Mouse (Mus musculus) cerebellum, adult 9-11 months (tissue): ENCODE data around the gene Rasgrf2.

Experiments
- DNase-seq: peaks from one replicate; pipeline ENCODE4 v3.0.0; 2022

Gene Rasgrf2

GRCm38 (mm10) chr13:91876741-91877349 lies 254.6 kb downstream of the Rasgrf2 start, which contains the start of gene Ckmt2:
Gene Ckmt2 (minus strand): TSS chr13:91876885.
- no peak for DNase-seq

DNA sequence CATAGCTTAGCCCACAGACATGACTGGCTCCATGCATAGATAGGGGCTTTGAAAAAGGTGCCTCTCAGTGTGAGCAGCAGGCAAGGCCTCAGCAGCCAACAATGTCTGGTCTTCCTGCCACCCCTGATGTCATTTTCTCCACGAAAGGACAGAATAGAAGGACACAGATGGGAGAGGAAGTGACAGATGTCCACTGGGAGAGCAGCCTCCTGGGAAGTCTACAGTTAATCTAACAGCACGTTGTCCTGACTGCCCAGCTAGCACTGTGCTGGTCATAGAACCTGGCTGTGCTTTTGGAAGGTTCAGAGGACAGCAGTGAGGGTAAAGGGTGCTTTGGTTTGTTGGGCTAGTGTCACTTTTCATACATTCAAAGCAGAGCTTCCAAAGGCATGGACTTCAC lies 255.9 kb downstream of the Rasgrf2 start:
- DNase-seq, result no peak

- DNase-seq, result no peak
These were observed 256.9 kb downstream of the Rasgrf2 start for GRCm38 (mm10) chr13:91874565-91874964.

DNA sequence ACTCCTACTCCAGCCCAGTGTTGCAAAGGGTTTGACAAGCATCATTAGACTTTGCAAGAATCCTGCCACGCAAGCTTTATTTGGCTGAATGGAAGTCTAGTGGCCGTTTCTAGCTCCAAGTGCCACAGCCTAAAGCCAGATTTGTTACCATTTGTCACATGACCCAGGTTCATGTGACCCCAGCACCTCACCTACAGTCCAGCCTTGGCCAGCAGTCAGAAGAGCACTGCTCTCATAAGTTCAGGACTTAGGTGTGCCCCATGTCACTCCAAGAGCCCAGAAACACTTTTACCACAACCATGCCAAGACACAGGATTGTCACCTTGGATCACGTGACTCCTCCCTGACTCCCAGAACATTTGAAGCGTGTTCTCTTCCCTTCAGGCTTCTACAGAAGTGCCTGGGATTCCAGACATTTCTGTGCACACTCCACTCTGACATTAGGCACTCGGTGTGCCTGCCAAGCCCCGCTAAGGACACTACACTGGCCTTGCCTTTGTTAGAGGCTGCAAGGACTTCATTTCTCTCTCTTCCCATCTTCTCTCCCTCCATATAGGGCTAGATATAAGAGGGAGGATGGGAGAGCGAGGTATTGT lies 257.6 kb downstream of the Rasgrf2 start:
- no peak for DNase-seq

- DNase-seq, result no peak
These were observed 262.9 kb downstream of the Rasgrf2 start for GRCm38 (mm10) chr13:91868577-91868976.

DNA sequence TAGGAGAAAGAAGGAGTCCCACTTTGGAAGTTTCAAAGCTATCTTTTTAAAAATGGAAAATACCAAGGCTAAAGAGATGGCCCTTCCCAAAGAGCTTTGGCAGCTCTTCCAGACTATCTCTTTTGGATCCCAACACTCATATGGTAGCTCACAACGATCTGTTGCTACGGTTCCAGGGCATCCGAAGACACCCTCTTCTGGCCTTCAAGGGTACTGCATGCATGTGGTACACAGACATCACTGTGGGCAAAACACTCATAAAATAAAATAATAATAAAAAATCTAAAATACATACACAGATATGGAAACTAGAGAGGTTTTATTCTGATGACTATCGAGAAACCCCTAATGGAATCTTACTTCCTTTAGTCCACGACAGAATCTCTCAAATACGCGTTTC lies 272.6 kb downstream of the Rasgrf2 start:
- no peak for DNase-seq

DNA sequence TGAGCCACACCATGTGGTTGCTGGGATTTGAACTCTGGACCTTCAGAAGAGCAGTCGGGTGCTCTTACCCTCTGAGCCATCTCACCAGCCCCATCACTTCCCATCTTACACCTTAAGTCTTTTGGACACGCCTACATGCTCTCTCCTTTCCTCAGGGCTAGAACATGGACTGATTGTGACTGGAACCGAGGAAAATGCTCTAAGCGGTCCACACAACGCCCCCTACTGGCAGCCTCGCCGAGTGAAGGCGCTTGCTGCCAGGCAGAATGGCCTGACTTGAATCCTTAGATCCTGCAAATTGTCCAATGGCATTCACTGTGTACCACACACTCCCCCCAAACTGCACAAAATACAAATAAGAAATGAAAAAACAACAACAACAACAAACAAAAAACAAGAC lies 274.0 kb downstream of the Rasgrf2 start:
- no peak for DNase-seq

DNA sequence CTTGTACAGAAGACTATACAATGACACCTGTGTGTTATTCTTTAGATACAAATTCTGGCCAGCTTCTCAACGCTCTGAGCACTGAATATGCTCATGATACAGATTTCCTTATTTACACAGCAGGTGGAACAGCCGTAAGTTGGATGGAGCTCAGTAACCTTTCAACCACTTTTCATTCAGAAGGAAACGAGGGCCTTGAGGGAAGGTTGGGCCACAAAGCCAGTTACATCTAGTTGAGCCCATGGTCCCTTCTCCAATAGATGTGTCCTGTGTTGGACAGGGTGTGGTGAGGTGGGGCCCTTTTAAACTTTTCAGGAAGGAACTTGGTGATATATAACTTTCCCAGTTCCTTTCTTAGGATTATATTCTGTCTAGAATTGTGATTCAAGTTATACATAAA lies 277.0 kb downstream of the Rasgrf2 start:
- DNase-seq, result no peak
